Mouse (Mus musculus) embryonic stem cell, embryonic (primary cell): ENCODE data around the gene Calm5.

Source experiments
- CTCF ChIA-PET, 4 experiments: fragments of 300-600 bp in 2 of 4; fragments of 350-600 bp in 2 of 4; sonication (Branson Sonifier 250); formaldehyde crosslinking; loops; one replicate each; lab custom pipeline; 2022; ENCODE audit warnings: inconsistent platforms in 2 of 4; lab: Charles Lee
- POLR2A ChIA-PET, 4 experiments: fragments of 300-600 bp in 2 of 4; fragments of 350-600 bp in 2 of 4; sonication (Branson Sonifier 250); formaldehyde crosslinking; loops; one replicate each; lab custom pipeline; 2022; ENCODE audit warnings: antibody characterized with exemption in 4 of 4, inconsistent platforms in 1 of 4; lab: Charles Lee

Gene Calm5

DNA sequence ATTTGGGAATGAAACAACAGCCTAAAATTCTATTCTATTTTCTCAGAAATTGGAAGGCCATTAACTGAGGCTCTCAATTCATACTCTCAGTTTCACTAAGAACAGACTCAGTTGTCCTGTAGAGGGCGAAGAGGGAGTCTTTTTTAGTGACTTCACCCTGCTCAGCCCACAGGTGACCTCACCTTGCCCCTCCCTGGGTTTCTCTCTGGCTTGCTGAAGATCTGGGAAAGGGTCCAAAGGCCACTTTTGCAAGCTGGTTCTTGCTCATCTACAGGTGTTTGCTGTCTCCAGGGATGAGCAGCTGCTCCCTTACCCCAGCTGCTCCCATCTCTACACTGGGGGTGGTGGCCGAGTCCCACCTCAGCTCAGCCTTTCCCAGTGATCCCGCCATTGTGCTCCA, 8.4 kb downstream of the Calm5 start:
- POLR2A ChIA-PET: no interaction called here
- CTCF ChIA-PET: no interaction called here

DNA sequence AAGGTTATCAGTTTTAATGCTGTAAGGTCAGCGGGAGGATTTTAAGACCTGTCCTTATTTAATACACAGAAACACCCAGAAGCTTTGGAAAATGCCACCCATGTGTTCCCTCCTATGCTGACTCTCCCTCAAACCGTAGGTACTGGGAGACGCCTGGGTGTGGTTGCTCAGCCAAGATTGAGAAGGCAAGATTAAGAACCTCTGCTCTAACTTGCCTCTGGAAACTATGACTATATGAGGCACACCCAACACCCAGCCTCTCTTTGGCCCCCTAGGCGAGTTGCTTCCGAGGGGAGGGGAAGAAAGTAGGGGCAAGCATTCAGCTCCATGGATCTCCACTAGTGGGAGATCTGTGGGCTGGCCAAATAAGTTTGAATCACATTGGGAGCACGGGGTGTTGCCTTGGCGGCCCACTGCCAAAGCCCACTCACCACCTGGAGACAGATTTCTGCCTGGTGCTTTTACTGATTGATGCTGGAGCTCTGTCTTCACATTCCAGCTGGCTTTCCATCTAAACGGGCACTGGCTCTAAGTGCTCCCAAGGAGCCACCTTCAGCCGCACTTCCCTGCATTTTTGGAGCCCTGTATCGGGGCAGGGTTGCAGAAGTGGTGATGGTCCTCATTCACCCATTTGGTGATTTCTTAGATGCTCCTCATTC, 9.1 kb downstream of the Calm5 start:
- ChIA-PET POLR2A (no interaction called here), CTCF (no interaction called here)

DNA sequence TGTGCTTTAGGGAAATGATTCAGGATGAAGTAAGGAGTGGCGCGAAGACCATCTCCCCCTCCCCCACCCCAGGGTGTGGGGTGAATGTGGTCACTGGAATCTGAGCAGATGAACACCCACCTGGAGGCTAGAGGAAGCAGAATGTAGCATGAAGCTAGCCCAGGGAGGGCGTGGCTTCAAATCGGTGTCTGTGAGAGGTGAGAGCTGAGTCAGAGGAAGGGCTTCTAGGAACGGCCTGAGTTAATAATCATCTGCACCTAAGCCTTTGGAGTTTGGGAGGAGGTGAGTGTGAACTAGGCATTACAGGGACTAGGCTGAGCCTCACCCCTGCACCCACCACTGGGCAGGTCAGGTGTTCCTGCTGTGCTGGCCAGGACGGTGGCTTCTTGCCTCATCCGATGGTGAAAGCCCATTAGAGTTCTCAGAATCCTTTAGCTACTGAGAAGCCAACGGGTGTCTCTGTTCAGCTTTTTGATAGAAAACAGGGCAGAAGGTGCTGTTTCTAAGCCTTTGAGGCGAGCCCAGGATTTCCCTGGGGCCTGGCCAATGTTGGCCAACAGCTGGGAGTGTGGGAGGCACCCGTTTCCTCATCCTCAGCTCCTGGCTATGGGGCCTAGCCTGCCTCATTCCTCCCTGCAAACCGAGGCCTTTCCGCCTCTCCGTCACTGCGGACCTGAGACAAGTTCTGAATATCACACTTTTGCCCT, 11.8 kb downstream of the Calm5 start:
- POLR2A ChIA-PET: interaction anchor here in 2 of 4 experiments (0.6 to 2.2 kb wide), 12 partner anchors 9 to 233 kb away, joined by 3 to 15 read pairs (median 4); partner anchors contain the start of genes Net1 (in 1 of the 2) and Tubal3 (in 1 of the 2)

DNA sequence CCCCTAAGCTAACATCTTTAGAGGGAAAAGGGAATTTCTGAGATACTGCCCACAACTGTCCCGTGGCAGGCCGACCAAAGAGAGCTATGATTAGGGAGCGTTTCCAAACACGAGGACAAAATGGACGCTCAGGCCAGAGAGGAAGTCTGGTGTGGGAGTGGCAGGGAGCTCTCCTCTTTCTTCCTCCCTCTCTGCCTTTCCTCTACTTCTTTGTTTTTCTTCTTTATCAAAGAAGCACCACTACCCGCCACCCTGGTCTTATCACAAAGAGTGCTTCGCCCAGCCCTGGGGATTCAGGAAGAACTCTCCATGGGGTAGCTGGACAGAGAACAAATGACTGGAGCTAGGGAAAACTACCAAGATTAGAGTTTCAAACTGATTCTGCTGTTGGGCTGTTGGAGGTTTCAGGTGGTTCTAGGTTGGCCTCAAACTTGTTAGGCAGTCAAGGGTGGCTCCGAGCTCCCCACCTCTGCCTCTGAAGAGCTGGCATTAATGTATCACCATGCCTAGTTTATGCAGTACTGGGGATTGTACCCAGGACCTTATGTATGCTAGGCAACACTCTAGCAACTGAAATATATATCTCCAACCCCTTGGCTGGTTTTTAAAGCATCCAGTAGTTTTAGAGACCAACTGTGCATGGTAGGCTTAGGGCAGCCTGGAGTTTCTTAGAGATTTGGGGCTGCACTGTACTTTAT, 12.5 kb downstream of the Calm5 start:
- CTCF ChIA-PET: interaction anchor here in 2 of 4 experiments (1.0 to 1.3 kb wide), 3 partner anchors 27 to 225 kb away, joined by 3 to 5 read pairs (median 3); no protein-coding TSS in a partner anchor
- POLR2A ChIA-PET: interaction anchor here in 3 of 4 experiments (0.5 to 2.2 kb wide), 14 partner anchors 9 to 233 kb away, joined by 3 to 15 read pairs (median 3); partner anchors contain the start of genes Net1 (in 1 of the 3) and Tubal3 (in 1 of the 3)

More for the DNA sequence above, 11.8 kb downstream of the Calm5 start:
- CTCF ChIA-PET: interaction anchor here in 2 of 4 experiments (1.0 to 1.3 kb wide), 3 partner anchors 28 to 224 kb away, joined by 3 to 5 read pairs (median 3); no protein-coding TSS in a partner anchor

DNA sequence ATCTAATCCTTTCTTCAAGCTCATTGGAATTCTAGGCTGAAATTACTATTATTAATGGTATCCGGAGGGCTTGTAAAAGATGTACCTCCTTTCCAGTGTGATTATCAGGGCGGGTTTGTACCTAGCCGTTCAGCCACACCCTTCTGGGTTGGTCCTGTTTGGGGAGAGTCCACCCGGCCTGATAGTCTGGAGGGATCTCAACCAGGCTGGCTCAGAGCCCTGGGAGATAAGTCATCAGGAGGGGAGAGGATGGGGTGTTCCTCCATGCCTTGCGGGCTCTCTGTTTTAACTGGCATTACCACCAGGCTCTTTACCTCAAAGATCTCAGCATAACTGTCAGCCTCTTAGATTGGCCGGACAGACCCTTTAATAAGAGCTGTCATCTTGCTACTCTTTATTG, 13.2 kb downstream of the Calm5 start:
- ChIA-PET POLR2A (interaction anchor here in 3 of 4 experiments (0.5 to 2.2 kb wide), 9 partner anchors 8 to 214 kb away, joined by 3 to 15 read pairs (median 4); no protein-coding TSS in a partner anchor), CTCF (interaction anchor here in 2 of 4 experiments (0.6 to 1.3 kb wide), 2 partner anchors 44 to 205 kb away, joined by 3 to 5 read pairs; no protein-coding TSS in a partner anchor)

DNA sequence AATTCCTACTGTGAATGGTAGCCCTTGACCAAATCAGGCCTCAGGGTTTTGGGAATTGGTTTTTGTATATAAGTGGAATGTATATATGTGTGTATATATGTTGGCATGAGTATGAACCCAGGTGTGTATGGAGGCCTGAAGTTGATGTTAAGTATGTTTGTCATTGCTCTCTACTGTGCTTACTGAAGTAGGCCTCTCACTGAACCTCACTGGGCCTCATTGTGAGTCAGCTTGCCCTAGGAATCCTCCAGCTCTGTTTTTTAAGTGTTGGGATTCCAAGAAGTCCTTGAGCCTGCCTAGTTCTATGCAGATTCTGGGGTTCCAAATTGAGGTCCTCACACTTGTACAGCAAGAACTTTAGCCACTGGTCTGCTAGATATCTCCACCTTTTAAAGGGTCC, 15.9 kb downstream of the Calm5 start:
- ChIA-PET POLR2A (no interaction called here), CTCF (no interaction called here)

DNA sequence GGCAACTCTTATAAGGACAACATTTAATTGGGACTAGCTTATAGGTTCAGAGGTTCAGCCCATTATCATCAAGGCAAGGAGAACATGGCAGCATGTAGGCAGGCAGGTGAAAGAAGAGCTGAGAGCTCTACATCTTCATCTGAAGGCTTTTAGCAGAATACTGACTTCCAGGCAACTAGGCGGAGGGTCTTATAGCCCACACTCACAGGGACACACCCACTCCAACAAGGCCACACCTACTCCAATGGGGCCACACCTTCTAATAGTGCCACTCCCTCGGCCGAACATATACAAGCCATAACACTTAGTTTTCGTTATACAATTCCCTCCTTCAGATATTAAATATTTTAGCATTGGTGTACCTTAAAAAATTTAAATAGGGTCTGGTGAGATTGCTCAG, 18.9 kb downstream of the Calm5 start:
- POLR2A ChIA-PET: no interaction called here
- CTCF ChIA-PET: no interaction called here

DNA sequence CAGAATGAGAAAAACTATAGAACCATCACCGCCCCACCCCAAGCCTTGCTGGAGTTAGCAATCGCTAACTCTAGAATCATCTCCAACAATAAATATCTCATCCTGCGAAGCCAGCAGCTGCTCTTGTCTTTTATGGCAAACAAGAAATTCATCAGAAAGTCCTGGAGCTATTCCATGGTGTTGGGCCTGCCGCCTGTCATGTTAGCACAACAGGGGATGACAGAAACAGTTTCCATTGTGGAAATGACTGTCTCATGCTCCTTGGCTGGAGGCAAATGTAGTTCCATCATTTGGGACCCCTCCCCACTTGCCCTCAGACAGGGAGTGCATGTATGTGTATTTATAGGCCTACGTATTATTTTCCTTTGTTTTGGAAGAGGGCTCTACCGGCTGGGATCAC, 22.5 kb downstream of the Calm5 start:
- POLR2A ChIA-PET: interaction anchor here in 3 of 4 experiments (0.7 to 2.5 kb wide), 4 partner anchors 10 to 146 kb away, joined by 3 to 5 read pairs (median 4); no protein-coding TSS in a partner anchor

DNA sequence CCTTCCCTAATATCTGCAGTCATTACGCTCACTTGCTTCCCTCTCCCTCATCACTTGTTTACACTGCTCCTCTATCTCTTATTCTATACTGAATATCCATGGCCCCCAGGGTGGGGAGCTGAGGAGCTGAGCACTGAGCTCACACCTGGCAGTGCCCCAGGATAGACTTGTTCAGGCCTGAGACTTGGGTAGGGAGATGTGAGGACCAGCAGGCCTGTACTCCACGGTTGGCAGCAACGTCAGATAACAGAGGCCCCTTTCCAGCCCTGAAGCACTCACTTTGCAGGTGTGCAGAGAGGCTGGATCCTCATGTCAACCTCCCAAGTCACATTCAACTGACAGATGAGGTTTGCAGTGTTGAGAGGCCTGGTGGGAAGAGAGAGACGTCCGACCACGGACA, 23.2 kb downstream of the Calm5 start:
- POLR2A ChIA-PET: interaction anchor here in 2 of 4 experiments (0.7 to 2.5 kb wide), 3 partner anchors 16 to 147 kb away, joined by 3 to 5 read pairs (median 5); no protein-coding TSS in a partner anchor
- CTCF ChIA-PET: no interaction called here

More for the DNA sequence above, 22.5 kb downstream of the Calm5 start:
- CTCF ChIA-PET: no interaction called here

DNA sequence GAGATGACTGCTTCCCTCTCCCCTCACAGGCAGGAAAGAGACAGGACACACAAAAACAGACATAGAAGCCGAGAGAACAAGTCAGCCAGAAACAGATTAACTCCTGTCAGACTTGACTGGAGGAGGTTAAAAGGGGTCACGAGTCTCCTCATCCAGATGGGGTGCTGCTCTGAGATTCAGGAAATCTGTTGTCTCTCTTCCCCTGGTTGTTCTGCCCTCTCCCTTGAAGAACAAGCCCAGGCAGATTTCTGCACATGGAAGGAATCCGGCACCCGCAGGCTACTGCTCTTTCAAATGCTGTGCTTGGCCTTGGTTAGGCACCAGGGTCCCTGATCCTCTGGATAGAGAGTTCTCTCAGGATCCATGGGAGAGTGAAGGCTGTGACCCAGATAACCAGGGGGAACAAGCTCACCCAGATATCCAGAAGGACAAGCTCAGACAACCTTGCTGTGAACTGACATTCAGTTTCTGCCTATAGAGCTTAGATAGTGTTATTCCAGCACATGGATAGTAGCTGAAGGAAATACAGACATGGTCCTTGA, 23.8 kb downstream of the Calm5 start:
- POLR2A ChIA-PET: interaction anchor here in 2 of 4 experiments (0.7 to 2.5 kb wide), 3 partner anchors 12 to 16 kb away, joined by 3 to 5 read pairs (median 5); no protein-coding TSS in a partner anchor
- CTCF ChIA-PET: no interaction called here

DNA sequence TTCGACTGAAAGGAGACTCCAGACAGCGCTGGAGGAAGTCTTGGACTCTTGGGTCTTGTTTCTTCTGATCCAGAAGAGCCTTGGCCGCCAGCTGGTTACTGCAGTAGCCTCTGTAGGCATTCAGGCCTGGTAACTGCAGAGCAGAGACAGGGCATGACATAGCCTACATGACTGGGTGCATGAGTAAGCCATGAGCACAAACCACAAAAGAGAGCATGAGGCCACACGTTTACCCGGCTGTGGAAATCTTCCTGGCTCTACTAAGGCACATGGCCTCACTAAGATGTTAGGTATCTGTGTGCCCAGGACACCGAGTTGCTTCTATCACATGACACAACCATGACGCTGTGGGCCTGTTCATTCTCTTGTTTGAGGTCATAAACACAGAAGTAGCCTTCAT, 32.7 kb downstream of the Calm5 start:
- CTCF ChIA-PET: no interaction called here
- POLR2A ChIA-PET: no interaction called here

DNA sequence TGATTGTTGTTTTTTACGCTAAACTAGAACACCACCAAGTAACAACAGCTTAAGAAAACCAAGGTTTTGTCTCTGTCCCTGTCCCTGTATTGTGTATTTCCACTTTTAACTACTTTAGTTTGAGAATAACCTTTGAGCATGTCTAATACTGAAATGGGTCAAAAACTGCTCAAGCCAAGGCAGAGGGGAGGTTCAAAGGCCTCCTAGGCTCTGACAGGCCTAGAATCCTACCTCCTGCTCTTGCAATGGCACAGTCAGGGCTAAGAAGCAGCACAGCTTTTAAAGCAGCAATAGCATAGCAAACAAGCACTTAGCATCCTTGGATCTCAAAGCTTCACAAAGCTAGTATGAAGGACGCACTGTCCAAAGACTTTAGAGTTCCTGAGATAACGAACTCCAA, 35.1 kb downstream of the Calm5 start:
- CTCF ChIA-PET: no interaction called here
- POLR2A ChIA-PET: interaction anchor here in 1 of 4 experiments (1.4 kb wide), 1 partner anchor 11 kb away, joined by 3 read pairs; no protein-coding TSS in a partner anchor

DNA sequence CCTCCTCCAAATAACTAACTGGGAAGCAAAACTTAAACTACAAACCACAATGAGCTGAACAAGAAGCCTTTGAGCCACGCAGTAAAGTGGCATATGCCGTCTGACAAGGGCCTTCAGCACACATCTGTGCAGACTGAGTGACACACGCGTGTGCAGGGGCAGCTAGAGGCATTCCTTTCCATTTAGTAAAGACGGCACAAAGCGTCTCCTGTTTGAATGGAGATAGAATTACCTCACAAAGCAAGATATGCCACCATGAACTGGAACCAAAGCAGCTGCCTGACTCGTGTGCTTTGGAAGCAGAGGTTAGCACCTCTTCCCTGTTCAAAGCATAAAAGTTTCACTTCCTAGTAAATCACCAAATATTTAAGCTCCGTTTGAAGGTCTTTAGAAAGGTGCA, 36.1 kb downstream of the Calm5 start:
- POLR2A ChIA-PET: interaction anchor here in 2 of 4 experiments (0.9 to 1.4 kb wide), 2 partner anchors 12 to 24 kb away, joined by 3 read pairs; no protein-coding TSS in a partner anchor

DNA sequence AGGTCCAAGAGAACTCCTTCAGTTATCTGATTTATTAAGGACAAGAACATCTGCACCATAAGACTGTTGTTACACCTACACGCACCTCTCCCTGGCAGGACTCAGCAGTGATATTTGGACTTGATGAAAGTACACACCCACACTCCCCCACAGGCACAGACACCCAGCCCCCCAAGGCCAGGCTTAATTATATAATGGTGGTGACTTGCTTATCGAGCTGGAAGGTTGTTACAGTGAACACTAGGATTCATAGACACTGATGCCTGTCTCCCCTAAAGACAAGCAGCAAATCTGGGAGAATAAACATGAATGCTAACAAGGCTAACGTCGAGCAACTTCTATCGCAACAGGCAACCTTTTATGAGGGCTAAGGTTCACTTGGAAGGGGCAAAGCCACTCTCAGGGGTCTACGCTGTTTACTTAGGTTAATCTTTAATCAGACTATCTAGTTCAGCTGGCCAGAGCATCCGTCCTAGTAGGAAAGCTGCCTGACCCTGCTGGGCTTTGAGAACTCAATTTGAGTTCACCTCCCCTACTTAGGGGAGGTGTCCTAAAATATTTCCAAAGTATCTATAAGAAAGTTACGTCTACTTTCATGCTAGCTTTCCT, 37.6 kb downstream of the Calm5 start:
- ChIA-PET CTCF (no interaction called here), POLR2A (interaction anchor here in 1 of 4 experiments (0.6 kb wide), 1 partner anchor 105 kb away, joined by 3 read pairs; no protein-coding TSS in a partner anchor)

More for the DNA sequence above, 36.1 kb downstream of the Calm5 start:
- CTCF ChIA-PET: no interaction called here

DNA sequence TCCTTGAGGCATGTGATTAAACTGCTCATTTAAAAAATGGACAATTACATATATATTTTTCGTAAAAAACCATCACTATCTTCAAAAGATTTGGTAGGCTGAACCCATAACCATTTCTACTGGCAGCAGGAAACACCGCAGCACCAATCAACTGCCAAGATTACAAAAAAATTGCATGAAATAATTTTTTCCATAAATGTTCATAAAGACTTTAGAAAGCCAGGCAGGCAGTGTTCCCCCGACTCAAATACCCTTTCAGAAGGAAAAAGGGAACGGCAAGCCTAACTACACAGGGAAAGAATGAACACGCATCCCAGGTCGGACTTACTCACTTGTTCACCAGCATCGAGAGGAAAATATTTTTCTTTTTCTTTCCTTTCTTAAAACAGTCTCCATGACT, 38.6 kb downstream of the Calm5 start:
- ChIA-PET POLR2A (interaction anchor here (0.7 to 1.8 kb wide), 16 partner anchors 9 to 356 kb away, joined by 3 to 9 read pairs (median 4); no protein-coding TSS in a partner anchor), CTCF (interaction anchor here in 2 of 4 experiments (2.2 to 4.7 kb wide), 2 partner anchors 227 kb away, joined by 23 to 36 read pairs; no protein-coding TSS in a partner anchor)

DNA sequence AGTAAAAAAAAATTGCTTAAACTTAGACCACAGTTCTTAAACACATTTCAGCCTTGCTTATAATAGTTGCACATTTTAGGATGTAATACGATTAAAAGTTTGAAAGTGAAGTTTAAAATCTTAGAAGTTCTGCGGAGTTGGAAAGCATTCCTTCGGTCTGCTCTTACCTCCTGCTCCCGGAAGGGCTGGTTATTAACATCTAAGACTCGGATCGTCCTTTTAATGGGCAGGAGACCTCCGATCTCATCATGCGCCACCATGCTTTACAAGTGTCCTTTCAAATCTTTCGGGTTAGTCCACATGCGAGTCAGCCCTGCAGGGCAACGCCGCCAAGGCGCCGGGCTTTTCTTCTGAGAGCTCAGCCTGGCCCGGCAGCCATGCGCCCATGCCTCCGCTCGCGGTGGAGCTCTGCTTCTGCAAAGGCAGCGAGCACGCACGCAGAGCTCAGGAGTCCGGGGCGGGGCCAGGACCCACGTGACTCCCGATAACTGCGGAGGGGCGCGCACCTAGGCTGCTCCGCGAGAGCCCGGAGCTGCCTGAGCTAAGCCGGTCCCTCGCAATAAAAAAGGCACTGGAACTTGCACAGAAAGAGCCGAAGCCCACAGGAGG, 39.3 kb downstream of the Calm5 start:
- ChIA-PET CTCF (interaction anchor here in 3 of 4 experiments (0.5 to 4.7 kb wide), 6 partner anchors 27 to 228 kb away, joined by 3 to 36 read pairs (median 6); no protein-coding TSS in a partner anchor), POLR2A (interaction anchor here (0.6 to 1.8 kb wide), 31 partner anchors 8 to 362 kb away, joined by 3 to 13 read pairs (median 4); partner anchors contain the start of genes Net1 (in 2 of the 4), Tubal3 (in 2 of the 4) and Gdi2 (in 1 of the 4))

DNA sequence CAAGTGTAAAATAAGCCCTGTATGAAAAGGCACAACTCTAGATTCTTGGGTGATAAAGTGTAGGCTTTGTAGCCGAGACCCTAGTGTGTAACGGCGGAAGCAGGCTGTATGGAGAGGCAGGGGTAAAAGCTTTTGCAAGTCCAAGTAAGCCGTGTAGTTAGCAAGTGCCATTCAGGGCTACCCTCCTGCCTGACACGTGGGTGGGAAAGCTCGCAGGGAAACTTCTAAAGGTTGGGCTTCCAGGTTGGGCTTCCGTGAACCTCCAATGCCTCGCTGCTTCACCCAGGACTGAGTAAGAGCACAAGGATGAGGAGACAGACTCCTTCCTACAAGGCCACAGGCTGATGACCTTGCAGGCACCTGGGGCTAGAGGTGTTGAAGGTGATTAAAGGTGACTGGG, 40.6 kb downstream of the Calm5 start:
- ChIA-PET CTCF (interaction anchor here in 3 of 4 experiments (0.5 to 4.7 kb wide), 4 partner anchors 32 to 229 kb away, joined by 3 to 36 read pairs (median 14); no protein-coding TSS in a partner anchor), POLR2A (interaction anchor here in 3 of 4 experiments (0.6 to 1.8 kb wide), 7 partner anchors 16 to 229 kb away, joined by 3 to 13 read pairs (median 3); partner anchors contain the start of genes Net1 (in 2 of the 3), Tubal3 (in 2 of the 3) and Ucn3 (in 1 of the 3))
